Comparison of ENCODE assay signal across 21 mouse cellular contexts in genomic region chr14:30178306-30178705, GRCm38 (mm10).
A peak's percentile ranks its signal among the peaks of the same experiment; 100 is the strongest.
DNase-seq lines count a peak whose midpoint lies in the region; ATAC-seq and TF ChIP-seq lines count a peak whose summit lies in the region.
"Had no signal": no experiment of that assay in that cellular context is flagged by ENCODE, and none has a peak within 500 bp of the region (broad histone marks: within the 10 kb centered on the region; RNA-seq: fewer than 3 reads in every experiment).

No protein-coding gene starts in this region.

- intact Hi-C loops in heart, adult 2 months (cut with DNase I), result loop anchor here (5.0 kb wide), 1 partner anchor 39 kb away; no protein-coding TSS in a partner anchor

- no peak for TF ChIP-seq CTCF in heart, adult 2 months (IDR thresholded peaks at IDR 0.05)

- ATAC-seq in intestine, embryonic 15.5 days, result peak; percentile 58; the same call in 1 of the 2 replicates
- no peak for ATAC-seq in kidney, embryonic 16.5 days (ENCODE audit: low FRiP score, low TSS enrichment)
- ATAC-seq: CD4-positive, CD25-positive, alpha-beta regulatory T cell, adult 4 months; forebrain, embryonic 15.5 days had no signal

- TF ChIP-seq EP300 in heart, adult 2 months (IDR thresholded peaks at IDR 0.05; ENCODE audit: insufficient read depth, low read depth, low read length), result no peak

- H3K27me3 ChIP-seq in heart, embryonic 10.5 days (ENCODE audit: insufficient read depth, poor library complexity, severe bottlenecking), result no peaks in the 10 kb centered on the region
- H3K27me3 ChIP-seq in heart, adult 2 months (ENCODE audit: control insufficient read depth, insufficient read depth, low read length), result no peaks in the 10 kb centered on the region
- no peaks in the 10 kb centered on the region for H3K27me3 ChIP-seq in intestine, embryonic 15.5 days (replicated peaks)
- no peaks in the 10 kb centered on the region for H3K27me3 ChIP-seq in kidney, embryonic 16.5 days (ENCODE audit: insufficient read depth, low read length)
- H3K27me3 ChIP-seq: forebrain, embryonic 15.5 days; heart, embryonic 13.5 days; hindbrain, embryonic 13.5 days; kidney, embryonic 15.5 days; liver, embryonic 15.5 days; neural tube, embryonic 15.5 days had no signal

- H3K4me1 ChIP-seq in heart, embryonic 10.5 days, result peaks cover 9% of the 10 kb centered on the region
- no peaks in the 10 kb centered on the region; the same call in 1 of the 2 replicates for H3K4me1 ChIP-seq in heart, adult 2 months (ENCODE audit: control insufficient read depth, insufficient read depth, low read length)
- no peaks in the 10 kb centered on the region for H3K4me1 ChIP-seq in intestine, embryonic 15.5 days (replicated peaks)
- no peaks in the 10 kb centered on the region for H3K4me1 ChIP-seq in kidney, embryonic 16.5 days (ENCODE audit: insufficient read depth, low read length)
- H3K4me1 ChIP-seq: forebrain, embryonic 15.5 days; liver, embryonic 15.5 days; midbrain, embryonic 10.5 days had no signal

- no peak overlapping the region for H3K9ac ChIP-seq in heart, adult 2 months (ENCODE audit: low read depth, low read length)
- no peak overlapping the region for H3K9ac ChIP-seq in intestine, embryonic 15.5 days
- no peak overlapping the region for H3K9ac ChIP-seq in kidney, embryonic 16.5 days (replicated peaks; ENCODE audit: low read length)
- H3K9ac ChIP-seq: forebrain, embryonic 15.5 days; heart, embryonic 13.5 days; hindbrain, embryonic 13.5 days; kidney, embryonic 15.5 days; liver, embryonic 15.5 days; neural tube, embryonic 15.5 days had no signal

- no peak for TF ChIP-seq POLR2A in heart, adult 2 months (IDR thresholded peaks at IDR 0.05; ENCODE audit: insufficient read depth, low read depth, low read length)

- no peaks in the 10 kb centered on the region for H3K79me2 ChIP-seq in heart, adult 2 months (replicated peaks; ENCODE audit: control insufficient read depth, insufficient read depth, low read length)

- no peak overlapping the region for H3K4me2 ChIP-seq in intestine, embryonic 15.5 days (replicated peaks)
- H3K4me2 ChIP-seq in kidney, embryonic 16.5 days (replicated peaks; ENCODE audit: low read depth, low read length), result no peak overlapping the region
- H3K4me2 ChIP-seq: forebrain, embryonic 15.5 days; heart, embryonic 13.5 days; hindbrain, embryonic 13.5 days; kidney, embryonic 15.5 days; liver, embryonic 15.5 days; neural tube, embryonic 15.5 days had no signal

- no peaks in the 10 kb centered on the region for H3K36me3 ChIP-seq in heart, embryonic 10.5 days
- H3K36me3 ChIP-seq in heart, adult 2 months (ENCODE audit: control insufficient read depth, insufficient read depth, low read length), result no peaks in the 10 kb centered on the region
- no peaks in the 10 kb centered on the region for H3K36me3 ChIP-seq in intestine, embryonic 15.5 days
- H3K36me3 ChIP-seq in kidney, embryonic 16.5 days (ENCODE audit: insufficient read depth, low read length), result no peaks in the 10 kb centered on the region
- H3K36me3 ChIP-seq: embryonic facial prominence, embryonic 10.5 days; forebrain, embryonic 15.5 days; heart, embryonic 13.5 days; hindbrain, embryonic 13.5 days; kidney, embryonic 15.5 days; liver, embryonic 15.5 days; midbrain, embryonic 10.5 days had no signal

- 0 out of 2 replicates have a peak overlapping the region, but pooled peaks have one; percentile 16 for H3K27ac ChIP-seq in heart, embryonic 10.5 days
- no peak overlapping the region for H3K27ac ChIP-seq in heart, adult 2 months
- H3K27ac ChIP-seq in intestine, embryonic 15.5 days, result no peak overlapping the region
- H3K27ac ChIP-seq in kidney, embryonic 16.5 days (ENCODE audit: low read length), result no peak overlapping the region
- H3K27ac ChIP-seq: embryonic facial prominence, embryonic 10.5 days; forebrain, embryonic 15.5 days; heart, embryonic 13.5 days; hindbrain, embryonic 13.5 days; kidney, embryonic 15.5 days; liver, embryonic 15.5 days; macrophage; midbrain, embryonic 10.5 days; neural tube, embryonic 15.5 days had no signal

- H3K4me3 ChIP-seq in heart, embryonic 10.5 days, result no peak overlapping the region
- H3K4me3 ChIP-seq in heart, adult 2 months, result no peak overlapping the region
- no peak overlapping the region for H3K4me3 ChIP-seq in intestine, embryonic 15.5 days (replicated peaks)
- H3K4me3 ChIP-seq in kidney, embryonic 16.5 days (ENCODE audit: low read length), result no peak overlapping the region
- H3K4me3 ChIP-seq: embryonic facial prominence, embryonic 10.5 days; forebrain, embryonic 15.5 days; heart, embryonic 13.5 days; hindbrain, embryonic 13.5 days; kidney, embryonic 15.5 days; liver, embryonic 15.5 days; midbrain, embryonic 10.5 days; neural tube, embryonic 15.5 days had no signal

- H3K9me3 ChIP-seq in heart, embryonic 10.5 days, result no peaks in the 10 kb centered on the region
- no peaks in the 10 kb centered on the region for H3K9me3 ChIP-seq in intestine, embryonic 15.5 days
- no peaks in the 10 kb centered on the region for H3K9me3 ChIP-seq in kidney, embryonic 16.5 days (ENCODE audit: low read length)
- H3K9me3 ChIP-seq: embryonic facial prominence, embryonic 10.5 days; forebrain, embryonic 15.5 days; heart, embryonic 13.5 days; hindbrain, embryonic 13.5 days; kidney, embryonic 15.5 days; liver, embryonic 15.5 days; midbrain, embryonic 10.5 days; neural tube, embryonic 15.5 days had no signal

- 75% methylated on average over 4 of the region's 4 CpGs for WGBS in heart, embryonic 10.5 days
- 83% methylated on average over 4 of the region's 4 CpGs for WGBS in heart, adult 2 months
- 75% methylated on average over 4 of the region's 4 CpGs for WGBS in intestine, embryonic 15.5 days
- 87% methylated on average over 4 of the region's 4 CpGs for WGBS in kidney, embryonic 16.5 days

- no peak for DNase-seq in heart, embryonic 10.5 days (ENCODE audit: low spot score)
- DNase-seq in heart, adult 2 months, result no peak
- peak; percentile 41 for DNase-seq in ovary, postnatal 36 days (ENCODE audit: low spot score)
- DNase-seq in ovary, postnatal 14 days (ENCODE audit: low spot score), result no peak
- peak; percentile 53 for DNase-seq in testis, postnatal 14 days (ENCODE audit: low spot score)
- DNase-seq in cerebellum, postnatal 36 days, result no peak
- DNase-seq: liver; thymus, adult 18-20 months; thymus, postnatal 36 days had no signal

Comparison
In these comparisons a context has a peak if more than half of its experiments do, and no peak if none do; other contexts are left out.
1. DNase-seq: peak in ovary, postnatal 36 days (single experiment) and testis, postnatal 14 days (single experiment); none in heart, embryonic 10.5 days (single experiment), heart, adult 2 months (0 of 2), ovary, postnatal 14 days (single experiment) and cerebellum, postnatal 36 days (0 of 2).